Comparison of ENCODE assay signal across 8 mouse cellular contexts in genomic region chr4:115838696-115839641, GRCm38 (mm10). TPM values are rescaled to one million over a fixed set of nuclear protein-coding genes. Genes with fewer than 3 reads are reported as not detected.
DNase-seq lines count a peak whose midpoint lies in the region; ATAC-seq and TF ChIP-seq lines count a peak whose summit lies in the region.

Gene Mknk1 (plus strand): TSS chr4:115839198.

- peaks cover 3% of the 10 kb centered on the region; the same call in 1 of the 2 replicates for H3K36me3 ChIP-seq in ES-Bruce4 (ENCODE audit: control insufficient read depth, insufficient read depth, low read length, poor library complexity, severe bottlenecking)
- H3K36me3 ChIP-seq in forebrain, embryonic 14.5 days (ENCODE audit: control insufficient read depth, insufficient read depth, low read length), result no peaks in the 10 kb centered on the region
- peaks cover 8% of the 10 kb centered on the region; the same call in 1 of the 2 replicates for H3K36me3 ChIP-seq in neural tube, embryonic 15.5 days

- peak; percentile 96 for DNase-seq in forebrain, embryonic 14.5 days (ENCODE audit: low spot score)
- peak; percentile 92 to 95 for DNase-seq in heart, postnatal 14 days
- DNase-seq in layer of hippocampus, adult 11-12 months (ENCODE audit: low spot score), result peak; percentile 92
- peak; percentile 93 to 95 for DNase-seq in lung, adult 18-20 months
- DNase-seq in testis, postnatal 14 days (ENCODE audit: low spot score), result peak; percentile 94

- H3K27ac ChIP-seq in ES-Bruce4 (ENCODE audit: insufficient read depth, low read length), result no peak within 1 kb of the TSS
- H3K27ac ChIP-seq in forebrain, embryonic 14.5 days (ENCODE audit: low read depth, low read length), result no peak within 1 kb of the TSS
- peak within 1 kb of the TSS; percentile 46 for H3K27ac ChIP-seq in neural tube, embryonic 15.5 days (replicated peaks)

- peak within 1 kb of the TSS; percentile 84 for H3K4me3 ChIP-seq in ES-Bruce4 (ENCODE audit: low read depth, low read length)
- H3K4me3 ChIP-seq in forebrain, embryonic 14.5 days (ENCODE audit: low read depth, low read length), result peak within 1 kb of the TSS; percentile 58
- H3K4me3 ChIP-seq in neural tube, embryonic 15.5 days (replicated peaks), result peak within 1 kb of the TSS; percentile 69

- intact Hi-C loops in heart, postnatal 14 days (cut with DNase I), result loop anchor here (5.0 kb wide), 1 partner anchor 102 kb away; the partner anchor contains the start of gene Efcab14

- peak; percentile 75 for TF ChIP-seq POLR2A in ES-Bruce4 (IDR thresholded peaks at IDR 0.05; ENCODE audit: insufficient read depth, low read length)

- peak within 1 kb of the TSS; percentile 65 for H3K4me2 ChIP-seq in forebrain, embryonic 14.5 days (ENCODE audit: low read length)
- H3K4me2 ChIP-seq in neural tube, embryonic 15.5 days, result peak within 1 kb of the TSS; percentile 68

- H3K4me1 ChIP-seq in ES-Bruce4 (ENCODE audit: control insufficient read depth, insufficient read depth, low read length), result no peaks in the 10 kb centered on the region
- H3K4me1 ChIP-seq in forebrain, embryonic 14.5 days (ENCODE audit: control insufficient read depth, insufficient read depth, low read length), result peaks cover 6% of the 10 kb centered on the region; the same call in 1 of the 2 replicates
- peaks cover 13% of the 10 kb centered on the region for H3K4me1 ChIP-seq in neural tube, embryonic 15.5 days

- WGBS in forebrain, embryonic 14.5 days, result 1% methylated on average over 51 of the region's 51 CpGs
- 2% methylated on average over 51 of the region's 51 CpGs for WGBS in neural tube, embryonic 15.5 days

- no peak for TF ChIP-seq CTCF in ES-Bruce4 (IDR thresholded peaks at IDR 0.05; ENCODE audit: low read depth, low read length)

- H3K9ac ChIP-seq in ES-Bruce4 (ENCODE audit: low read depth, poor library complexity, severe bottlenecking), result peak within 1 kb of the TSS; percentile 76
- H3K9ac ChIP-seq in forebrain, embryonic 14.5 days (ENCODE audit: low read length), result peak within 1 kb of the TSS; percentile 72
- peak within 1 kb of the TSS; percentile 65 for H3K9ac ChIP-seq in neural tube, embryonic 15.5 days (replicated peaks)

- H3K9me3 ChIP-seq in ES-Bruce4 (replicated peaks; ENCODE audit: control insufficient read depth, insufficient read depth, low read length, poor library complexity, severe bottlenecking), result no peaks in the 10 kb centered on the region
- H3K9me3 ChIP-seq in forebrain, embryonic 14.5 days (replicated peaks; ENCODE audit: control insufficient read depth, low read length), result no peaks in the 10 kb centered on the region
- H3K9me3 ChIP-seq in neural tube, embryonic 15.5 days (replicated peaks), result no peaks in the 10 kb centered on the region

- peak; percentile 91 for ATAC-seq in cerebellum, adult (ENCODE audit: insufficient number of reproducible peaks, low FRiP score, low TSS enrichment)
- ATAC-seq in forebrain, embryonic 14.5 days, result peak; percentile 98
- peak; percentile 96 for ATAC-seq in neural tube, embryonic 15.5 days (ENCODE audit: low FRiP score)

- no peaks in the 10 kb centered on the region for H3K27me3 ChIP-seq in ES-Bruce4 (ENCODE audit: control insufficient read depth, insufficient read depth, low read length, poor library complexity, severe bottlenecking)
- H3K27me3 ChIP-seq in forebrain, embryonic 14.5 days (replicated peaks; ENCODE audit: control insufficient read depth, insufficient read depth, low read length), result no peaks in the 10 kb centered on the region
- H3K27me3 ChIP-seq in neural tube, embryonic 15.5 days (replicated peaks), result no peaks in the 10 kb centered on the region

- TF ChIP-seq EP300 in ES-Bruce4 (IDR thresholded peaks at IDR 0.05; ENCODE audit: insufficient read depth, low read depth, low read length), result peak; percentile 28; the same call in 1 of the 2 replicates

RNA-seq across cellular contexts. Expression of gene Mknk1, which starts in this region (rescaled TPM):
- polyA plus RNA-seq in ES-Bruce4 (2011; ENCODE audit: insufficient read depth, insufficient read length, low read depth, missing spikeins), result 18.9 and 22.8 TPM in 2 replicates
- 19.6 and 20.0 TPM in 2 replicates for polyA plus RNA-seq in forebrain, embryonic 14.5 days (2014; fragmentation: Nextera tagmentation; extraction: Ambion mirVana)
- total RNA-seq in heart, postnatal 14 days (2021), result 10 to 100 TPM; 27.8 to 28.1 TPM
- 25.3 and 30.3 TPM in 2 replicates for polyA plus RNA-seq in neural tube, embryonic 15.5 days (2015; fragmentation: Nextera tagmentation; extraction: Ambion mirVana)
